Mouse (Mus musculus) CD4-positive naive resting alpha-beta T cell, adult 57 days (primary cell): ENCODE data around the gene Itgb1bp2. TPM values are rescaled to one million over a fixed set of nuclear protein-coding genes. Genes with fewer than 3 reads are reported as not detected.

Experiments
- total RNA-seq: library from RNA; stranded (reverse); gene quantifications from one replicate; pipeline ENCODE4 v1.2.4, GENCODE M21; 2023

Itgb1bp2 gene
- 3.4 TPM for total RNA-seq

DNA sequence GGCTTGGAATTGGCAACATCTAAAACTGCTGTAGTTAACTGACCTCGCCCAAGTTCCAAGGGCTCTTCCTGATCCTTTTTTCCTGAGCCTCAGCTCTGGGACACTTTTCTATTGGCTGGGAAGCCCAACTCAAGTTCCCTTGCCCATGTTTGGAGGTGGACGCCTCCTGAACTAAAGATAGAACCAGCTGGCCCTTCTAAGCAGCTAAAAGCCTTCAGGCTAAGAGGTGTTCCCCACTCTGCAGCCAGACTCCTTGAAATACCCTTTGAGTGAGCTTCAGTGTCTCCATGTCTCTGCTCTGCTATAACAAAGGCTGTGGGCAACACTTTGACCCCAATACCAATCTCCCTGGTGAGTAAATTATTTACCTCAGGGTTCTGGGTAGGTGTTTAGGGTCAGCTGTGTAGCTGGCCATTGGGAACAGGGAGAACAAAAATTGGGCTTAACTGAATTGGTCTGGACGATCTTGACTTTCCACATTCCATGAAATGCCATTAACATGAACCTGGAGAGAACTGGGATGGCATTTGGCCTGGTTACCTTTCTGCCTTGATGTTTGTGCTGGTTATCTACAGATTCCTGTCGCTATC, at the start of gene Itgb1bp2:
TSS of gene Itgb1bp2 (plus strand) at position 203 of the 590 bp plus-strand sequence.

DNA sequence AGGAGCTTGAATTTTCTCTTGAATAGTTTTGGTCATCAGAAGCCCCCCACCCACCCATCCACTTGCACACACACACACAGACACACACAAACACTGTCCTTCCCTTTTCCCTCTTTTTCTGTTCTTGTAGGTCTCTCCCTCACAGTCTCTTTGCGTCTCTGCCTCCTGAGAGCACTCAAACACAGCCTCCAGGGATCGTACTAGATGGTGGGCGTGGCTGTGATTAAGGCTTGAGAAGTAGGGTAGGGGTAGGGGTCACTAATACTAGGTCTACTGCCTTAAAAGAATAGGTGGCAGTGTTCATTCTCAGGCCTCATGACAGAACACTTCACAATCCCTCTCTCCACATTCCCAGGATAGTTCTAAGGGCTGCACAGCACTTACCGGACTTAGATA, 28.2 kb upstream of the Itgb1bp2 start, which contains the start of gene Zmym3:
TSS of gene Zmym3 (minus strand) at position 150 of the 396 bp plus-strand sequence.

DNA sequence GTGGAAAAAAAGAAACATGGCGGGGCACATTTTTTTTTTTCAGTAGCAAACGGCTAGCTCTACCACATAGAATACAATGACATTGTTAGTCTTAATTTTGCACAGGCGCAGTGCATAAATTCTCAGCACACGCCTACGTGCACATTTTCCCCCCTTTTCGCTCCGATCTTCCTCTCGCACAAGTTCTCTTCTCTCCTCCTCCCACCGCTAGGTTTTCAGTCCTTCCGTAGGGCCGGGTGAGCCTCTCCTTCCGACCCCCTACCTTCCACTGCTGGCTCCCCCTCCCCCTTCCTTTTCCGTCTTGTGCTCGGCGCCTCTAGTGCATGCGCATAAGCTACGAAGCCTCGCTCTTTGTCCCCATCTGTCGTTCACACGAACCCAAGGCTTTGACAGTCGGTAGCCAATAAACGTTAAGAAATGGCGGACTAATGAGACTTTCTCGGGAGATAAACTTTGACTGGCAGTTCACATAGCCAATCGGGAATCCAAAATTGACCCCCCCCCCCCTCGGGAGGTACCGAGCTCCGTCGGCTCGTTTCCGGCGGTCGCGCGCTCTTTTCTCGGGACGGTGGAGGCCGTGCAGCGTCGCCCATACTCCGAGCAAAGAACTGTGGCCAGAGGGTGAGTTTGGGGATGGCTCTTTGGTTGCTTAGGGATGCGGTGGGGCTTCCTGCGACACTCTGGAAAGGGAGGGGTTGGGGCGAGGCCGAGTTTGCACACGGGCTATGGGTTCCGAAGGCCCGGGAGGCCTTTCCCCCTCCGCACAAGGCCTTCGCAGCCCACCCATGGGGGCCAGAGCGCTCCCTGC, 19.5 kb upstream of the Itgb1bp2 start, which contains the start of gene Nono:
TSS of gene Nono (plus strand) at position 177 of the 808 bp plus-strand sequence.

Other genes with a start within 250 kb of the Itgb1bp2 start
- 38.6 TPM for gene Snx12, start 226.5 kb upstream of the Itgb1bp2 start, total RNA-seq
- gene Foxo4, start 194.6 kb upstream of the Itgb1bp2 start, total RNA-seq, result 42.9 TPM
- gene Gm614, start 185.1 kb upstream of the Itgb1bp2 start, total RNA-seq, result 60.6 TPM
- 628 TPM for gene Il2rg, start 180.8 kb upstream of the Itgb1bp2 start, total RNA-seq
- gene Gm20489, start 180.1 kb upstream of the Itgb1bp2 start, total RNA-seq, result not detected
- gene Med12, start 175.1 kb upstream of the Itgb1bp2 start, total RNA-seq, result 152 TPM
- 2.3 TPM for gene Nlgn3, start 149.9 kb upstream of the Itgb1bp2 start, total RNA-seq
- gene Gjb1, start 72.7 kb upstream of the Itgb1bp2 start, total RNA-seq, result not detected
- gene Zmym3, start 28.2 kb upstream of the Itgb1bp2 start, total RNA-seq, result 19.6 TPM
- gene Nono, start 19.8 kb upstream of the Itgb1bp2 start, total RNA-seq, result 215 TPM
- gene Taf1, start 83.6 kb downstream of the Itgb1bp2 start, total RNA-seq, result 50.5 TPM
- gene Ogt, start 191.0 kb downstream of the Itgb1bp2 start, total RNA-seq, result 241 TPM